Mouse (Mus musculus): ENCODE results near the gene Fgd2. TPM values are rescaled to one million over a fixed set of nuclear protein-coding genes. Genes with fewer than 3 reads are reported as not detected.

The Fgd2 gene
- total and polyA plus RNA-seq, 2 experiments from 2014 or later, result 1.6 to 6.3 TPM

- no peak for DNase-seq (ENCODE audit: low spot score)
- Histone ChIP-seq H3K4me1 (ENCODE audit: control insufficient read depth, insufficient read depth) (no peaks in the 10 kb centered on the region), H3K9me3 (replicated peaks; ENCODE audit: control insufficient read depth, low read length) (no peaks in the 10 kb centered on the region), H3K27me3 (ENCODE audit: control insufficient read depth, insufficient read depth, low read length) (peaks cover 23% of the 10 kb centered on the region), H3K4me2 (ENCODE audit: low read depth, low read length) (no peak overlapping the region), H3K27ac (ENCODE audit: low read depth) (no peak overlapping the region), H3K4me3 (ENCODE audit: low read depth, low read length) (no peak overlapping the region), H3K9ac (replicated peaks; ENCODE audit: low read depth, low read length) (no peak overlapping the region), H3K36me3 (replicated peaks; ENCODE audit: control insufficient read depth, insufficient read depth, low read length) (no peaks in the 10 kb centered on the region)
- TF ChIP-seq CTCF (IDR thresholded peaks at IDR 0.05; ENCODE audit: low read depth), result no peak
- no peak for TF ChIP-seq EP300 (IDR thresholded peaks at IDR 0.05; ENCODE audit: low read depth)
- WGBS, result 43% methylated on average over 41 of the region's 41 CpGs
- no peak for ATAC-seq (ENCODE audit: insufficient read depth, low read depth)
Measured at GRCm38 (mm10) chr17:29321765-29322602, 38.7 kb upstream of the Fgd2 start.

DNA sequence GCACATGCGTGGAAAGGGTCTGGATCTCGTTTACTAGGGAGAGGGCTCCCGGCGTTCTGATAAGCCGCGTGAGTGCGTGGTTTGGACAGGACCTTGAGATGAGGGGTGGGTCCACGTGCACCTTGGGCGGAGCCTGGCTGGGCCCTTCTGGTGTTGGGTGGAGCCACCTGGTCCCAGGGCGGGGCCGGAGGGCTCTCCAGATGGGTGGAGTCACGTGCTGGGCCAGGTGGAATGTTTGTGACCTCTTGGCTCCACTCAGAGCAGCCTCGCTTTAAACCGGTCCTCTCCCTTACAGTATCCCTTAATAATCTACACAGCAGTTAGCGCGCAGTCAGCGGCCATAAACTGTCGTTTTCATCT is 38.1 kb upstream of the Fgd2 start:
- DNase-seq (ENCODE audit: low spot score) (no peak), ATAC-seq (ENCODE audit: insufficient read depth, low read depth) (no peak)
- 35% methylated on average over 18 of the region's 18 CpGs for WGBS
- Histone ChIP-seq H3K4me3 (ENCODE audit: low read depth, low read length) (no peak overlapping the region), H3K36me3 (replicated peaks; ENCODE audit: control insufficient read depth, insufficient read depth, low read length) (no peaks in the 10 kb centered on the region), H3K4me1 (ENCODE audit: control insufficient read depth, insufficient read depth) (no peaks in the 10 kb centered on the region), H3K9me3 (replicated peaks; ENCODE audit: control insufficient read depth, low read length) (no peaks in the 10 kb centered on the region), H3K9ac (replicated peaks; ENCODE audit: low read depth, low read length) (no peak overlapping the region), H3K27me3 (ENCODE audit: control insufficient read depth, insufficient read depth, low read length) (peaks cover 29% of the 10 kb centered on the region), H3K27ac (ENCODE audit: low read depth) (no peak overlapping the region), H3K4me2 (ENCODE audit: low read depth, low read length) (no peak overlapping the region)
- TF ChIP-seq CTCF (IDR thresholded peaks at IDR 0.05; ENCODE audit: low read depth) (no peak), EP300 (IDR thresholded peaks at IDR 0.05; ENCODE audit: low read depth) (no peak)

DNA sequence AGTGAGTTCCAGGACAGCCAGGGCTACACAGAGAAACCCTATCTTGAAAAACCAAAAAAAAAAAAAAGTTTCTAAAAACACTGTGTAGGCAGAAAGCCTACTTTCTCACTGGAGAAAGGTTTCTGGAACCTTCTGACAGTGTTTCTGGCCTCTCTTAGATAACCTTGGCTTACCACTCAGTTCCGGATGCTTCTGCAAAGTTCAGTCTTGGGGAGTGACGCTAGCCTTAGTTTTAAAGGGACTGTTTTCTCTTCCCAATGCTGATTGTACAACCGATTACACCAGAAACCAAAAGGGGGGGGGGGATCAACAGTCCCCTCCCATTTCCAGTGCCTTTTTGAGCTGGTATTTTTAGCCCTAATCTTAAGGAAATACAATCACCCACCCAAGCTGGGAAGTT is 37.1 kb upstream of the Fgd2 start:
- ATAC-seq (ENCODE audit: insufficient read depth, low read depth) (no peak), DNase-seq (ENCODE audit: low spot score) (no peak)
- TF ChIP-seq CTCF (IDR thresholded peaks at IDR 0.05; ENCODE audit: low read depth) (no peak), EP300 (IDR thresholded peaks at IDR 0.05; ENCODE audit: low read depth) (no peak)
- WGBS, result 66% methylated on average over 3 of the region's 3 CpGs
- no peak overlapping the region for H3K9ac ChIP-seq (replicated peaks; ENCODE audit: low read depth, low read length)
- H3K27ac ChIP-seq (ENCODE audit: low read depth), result no peak overlapping the region
- H3K4me1 ChIP-seq (ENCODE audit: control insufficient read depth, insufficient read depth), result 0 out of 2 replicates have a peak, but pooled peaks cover 3% of the 10 kb centered on the region
- peaks cover 29% of the 10 kb centered on the region for H3K27me3 ChIP-seq (ENCODE audit: control insufficient read depth, insufficient read depth, low read length)
- H3K4me3 ChIP-seq (ENCODE audit: low read depth, low read length), result no peak overlapping the region
- H3K4me2 ChIP-seq (ENCODE audit: low read depth, low read length), result no peak overlapping the region
- H3K9me3 ChIP-seq (replicated peaks; ENCODE audit: control insufficient read depth, low read length), result no peaks in the 10 kb centered on the region
- no peaks in the 10 kb centered on the region for H3K36me3 ChIP-seq (replicated peaks; ENCODE audit: control insufficient read depth, insufficient read depth, low read length)

DNA sequence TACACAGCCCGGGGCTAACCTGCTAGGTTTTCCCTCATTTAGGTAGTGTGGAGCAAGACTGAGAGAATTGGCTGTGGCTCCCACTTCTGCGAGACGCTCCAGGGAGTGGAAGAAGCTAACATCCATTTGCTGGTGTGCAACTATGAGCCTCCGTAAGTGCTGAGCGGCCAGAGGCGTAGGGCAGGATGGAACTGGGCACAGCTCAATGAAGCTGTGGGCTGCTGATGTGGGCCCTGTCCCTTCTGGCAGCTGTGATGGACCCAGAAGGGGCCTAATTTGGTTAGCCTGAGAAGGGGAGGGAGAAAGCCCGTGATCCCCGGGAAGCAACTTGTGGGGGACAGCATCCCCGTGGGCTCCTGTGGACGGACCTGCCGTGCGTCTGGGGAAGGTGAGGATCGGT is 34.9 kb upstream of the Fgd2 start:
- TF ChIP-seq CTCF (IDR thresholded peaks at IDR 0.05; ENCODE audit: low read depth) (no peak), EP300 (IDR thresholded peaks at IDR 0.05; ENCODE audit: low read depth) (no peak)
- no peak for ATAC-seq (ENCODE audit: insufficient read depth, low read depth)
- Histone ChIP-seq H3K9ac (replicated peaks; ENCODE audit: low read depth, low read length) (no peak overlapping the region), H3K9me3 (replicated peaks; ENCODE audit: control insufficient read depth, low read length) (no peaks in the 10 kb centered on the region), H3K4me3 (ENCODE audit: low read depth, low read length) (no peak overlapping the region), H3K27ac (ENCODE audit: low read depth) (no peak overlapping the region), H3K4me1 (ENCODE audit: control insufficient read depth, insufficient read depth) (0 out of 2 replicates have a peak, but pooled peaks cover 3% of the 10 kb centered on the region), H3K36me3 (replicated peaks; ENCODE audit: control insufficient read depth, insufficient read depth, low read length) (no peaks in the 10 kb centered on the region), H3K27me3 (ENCODE audit: control insufficient read depth, insufficient read depth, low read length) (peaks cover 25% of the 10 kb centered on the region), H3K4me2 (ENCODE audit: low read depth, low read length) (no peak overlapping the region)
- no peak for DNase-seq (ENCODE audit: low spot score)
- WGBS, result 82% methylated on average over 13 of the region's 13 CpGs

GRCm38 (mm10) chr17:29326531-29327529 is 33.9 kb upstream of the Fgd2 start:
- Histone ChIP-seq H3K27ac (ENCODE audit: low read depth) (no peak overlapping the region; the same call in 1 of the 2 replicates), H3K9me3 (replicated peaks; ENCODE audit: control insufficient read depth, low read length) (no peaks in the 10 kb centered on the region), H3K27me3 (ENCODE audit: control insufficient read depth, insufficient read depth, low read length) (peaks cover 16% of the 10 kb centered on the region), H3K36me3 (replicated peaks; ENCODE audit: control insufficient read depth, insufficient read depth, low read length) (peaks cover 7% of the 10 kb centered on the region), H3K4me2 (ENCODE audit: low read depth, low read length) (peak overlapping the region; percentile 37), H3K4me1 (ENCODE audit: control insufficient read depth, insufficient read depth) (peaks cover 12% of the 10 kb centered on the region), H3K4me3 (ENCODE audit: low read depth, low read length) (peak overlapping the region; percentile 9; the same call in 1 of the 2 replicates), H3K9ac (replicated peaks; ENCODE audit: low read depth, low read length) (no peak overlapping the region)
- DNase-seq (ENCODE audit: low spot score), result no peak
- WGBS, result 32% methylated on average over 52 of the region's 52 CpGs
- ATAC-seq (ENCODE audit: insufficient read depth, low read depth), result no peak
- TF ChIP-seq CTCF (IDR thresholded peaks at IDR 0.05; ENCODE audit: low read depth), result no peak
- no peak for TF ChIP-seq EP300 (IDR thresholded peaks at IDR 0.05; ENCODE audit: low read depth)

Data from heart, postnatal 0 days (tissue).